Mouse (Mus musculus) intestine, embryonic 16.5 days (tissue): Measurements from ENCODE around the gene Slc9a3r1. TPM values are rescaled to one million over a fixed set of nuclear protein-coding genes. Genes with fewer than 3 reads are reported as not detected.

Experiments
- ATAC-seq: fragments of 200-750 bp; cut with Nextera tagmentation; 2 replicates; pipeline ENCODE4 v1.8.0; 2017; ENCODE audit warnings: moderate TSS enrichment, moderate library complexity
- H3K27ac ChIP-seq: fragments of 300-500 bp; sonication (generic); 2 replicates; pipeline ENCODE4 v1.5.1; 2014; ENCODE audit warnings: mild to moderate bottlenecking, low read length
- H3K27me3 ChIP-seq: fragments of 300-500 bp; sonication (generic); replicated peaks from 2 replicates; pipeline ENCODE4 v1.6.1; 2014; ENCODE audit warnings: low read length, control low read depth, mixed read lengths; ENCODE audit not compliant: control insufficient read depth, insufficient read depth
- H3K36me3 ChIP-seq: fragments of 300-500 bp; sonication (generic); 2 replicates; pipeline ENCODE4 v1.6.1; 2014; ENCODE audit warnings: low read length, control low read depth; ENCODE audit not compliant: control insufficient read depth, insufficient read depth
- H3K4me1 ChIP-seq: fragments of 300-500 bp; sonication (generic); 2 replicates; pipeline ENCODE4 v1.6.1; 2014; ENCODE audit warnings: low read length, control low read depth, mixed read lengths; ENCODE audit not compliant: control insufficient read depth, insufficient read depth
- H3K4me2 ChIP-seq: fragments of 300-500 bp; sonication (generic); 2 replicates; pipeline ENCODE4 v1.6.1; 2014; ENCODE audit warnings: low read depth, low read length, control low read depth
- H3K4me3 ChIP-seq: fragments of 300-500 bp; sonication (generic); 2 replicates; pipeline ENCODE4 v1.5.1; 2014; ENCODE audit warnings: mild to moderate bottlenecking, low read length
- H3K9ac ChIP-seq: fragments of 300-500 bp; sonication (generic); 2 replicates; pipeline ENCODE4 v1.6.1; 2014; ENCODE audit warnings: low read depth, low read length
- H3K9me3 ChIP-seq: fragments of 300-500 bp; sonication (generic); 2 replicates; pipeline ENCODE4 v1.6.1; 2016; ENCODE audit warnings: low read length, control low read depth; ENCODE audit not compliant: control insufficient read depth
- WGBS: fragments of 180-500 bp; shearing (Covaris S2); extraction: QIAGEN DNeasy Blood & Tissue Kit; methylation state at CpG from one replicate; pipeline ENCODE4 v1.1.7; 2014; 5-methylcytosine and 5-hydroxymethylcytosine counted together
- polyA plus RNA-seq: library from polyadenylated mRNA; unstranded; fragments of >200 nt; fragmentation: Nextera tagmentation; extraction: Ambion mirVana; gene quantifications from 2 replicates; pipeline ENCODE4 v1.2.1, GENCODE M21; 2015

The Slc9a3r1 gene
- polyA plus RNA-seq, 1 experiment from 2014 or later = 380 TPM

DNA sequence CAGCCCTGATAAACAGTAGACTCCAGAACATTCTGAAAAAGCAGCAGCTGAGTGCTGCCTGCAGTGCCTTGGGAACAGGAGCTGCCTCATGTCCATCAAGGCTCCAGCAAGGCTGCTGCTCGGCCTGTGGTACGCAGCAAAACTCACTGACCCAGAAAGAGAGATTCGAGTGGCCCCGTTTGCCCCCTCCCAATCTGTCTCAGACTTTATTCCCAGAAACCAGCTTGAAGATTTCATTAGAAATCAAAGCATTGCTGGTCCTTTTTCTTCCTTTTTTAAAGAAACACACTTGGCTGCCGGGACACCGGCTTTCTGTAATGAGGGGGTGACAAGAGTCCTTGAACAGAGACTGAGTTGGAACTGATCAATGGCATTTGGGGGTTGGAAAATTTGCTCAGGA, 62.2 kb downstream of the Slc9a3r1 start:
- Histone ChIP-seq H3K9me3 (no peaks in the 10 kb centered on the region), H3K27ac (no peak overlapping the region), H3K27me3 (no peaks in the 10 kb centered on the region; the same call in 1 of the 2 replicates), H3K36me3 (no peaks in the 10 kb centered on the region), H3K4me3 (no peak overlapping the region), H3K4me2 (no peak overlapping the region), H3K9ac (no peak overlapping the region), H3K4me1 (peaks cover 16% of the 10 kb centered on the region)
- 87% methylated on average over 6 of the region's 6 CpGs for WGBS
- no peak for ATAC-seq

DNA sequence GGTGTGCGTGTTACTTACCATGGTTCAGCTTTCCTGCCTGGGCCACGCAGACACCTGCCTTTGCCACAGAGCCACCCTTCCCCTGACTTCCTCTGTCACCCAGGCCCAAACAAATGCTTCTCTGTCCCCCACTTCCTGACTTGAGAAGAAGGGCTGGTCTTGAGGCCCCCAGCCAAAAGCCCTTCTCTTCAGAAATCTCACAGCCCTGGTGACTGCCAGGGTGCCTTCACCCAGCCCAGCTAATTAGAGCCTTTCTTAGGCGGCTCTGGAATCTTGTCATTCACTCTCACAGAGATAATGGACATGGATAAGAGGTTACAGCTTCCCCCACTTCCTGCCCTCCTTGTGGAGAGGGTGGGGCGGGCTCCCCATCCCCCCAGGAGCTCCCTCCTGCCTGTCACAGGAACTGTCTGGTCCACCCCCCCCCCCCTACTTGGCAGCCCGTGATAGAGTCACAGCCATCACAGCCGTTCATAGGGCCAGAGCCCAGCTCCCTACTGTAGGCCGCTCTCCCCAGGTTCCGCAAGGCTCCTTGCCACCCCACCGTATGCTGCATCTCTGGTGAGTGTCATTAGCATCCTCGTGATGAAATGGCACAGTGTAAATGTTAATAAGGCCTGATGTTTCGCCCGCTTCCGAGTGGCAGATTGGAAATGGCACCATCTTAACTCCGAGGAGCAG, 63.8 kb downstream of the Slc9a3r1 start:
- no peaks in the 10 kb centered on the region for H3K36me3 ChIP-seq
- no peak overlapping the region for H3K4me3 ChIP-seq
- no peak overlapping the region for H3K27ac ChIP-seq
- 62% methylated on average over 14 of the region's 14 CpGs for whole genome bisulfite sequencing
- H3K4me2 ChIP-seq = no peak overlapping the region
- ATAC-seq = no peak
- H3K9ac ChIP-seq = no peak overlapping the region
- no peaks in the 10 kb centered on the region for H3K9me3 ChIP-seq
- H3K4me1 ChIP-seq = peaks cover 24% of the 10 kb centered on the region
- H3K27me3 ChIP-seq = no peaks in the 10 kb centered on the region

DNA sequence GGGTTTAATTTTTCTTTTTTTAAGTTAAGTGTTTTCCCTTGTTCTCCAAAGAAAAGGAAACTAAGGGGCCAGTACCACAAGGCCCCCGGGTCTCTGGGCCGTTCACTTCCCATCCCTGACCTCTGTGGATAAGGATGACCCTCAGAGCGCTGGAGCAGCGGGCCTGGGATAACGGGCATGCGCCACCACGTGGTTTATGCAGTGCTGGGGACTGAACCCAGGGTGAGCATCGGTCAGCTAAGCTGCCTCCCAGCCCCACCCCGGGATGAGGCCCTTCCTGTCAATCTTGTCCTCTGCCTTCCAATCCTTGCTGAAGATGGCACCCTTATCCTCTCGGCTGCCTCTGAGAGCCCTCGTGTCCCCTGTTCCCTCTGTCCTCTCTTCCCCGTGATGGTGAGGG, 64.5 kb downstream of the Slc9a3r1 start:
- ATAC-seq = no peak
- Histone ChIP-seq H3K27ac (no peak overlapping the region), H3K9me3 (no peaks in the 10 kb centered on the region), H3K4me1 (peaks cover 24% of the 10 kb centered on the region), H3K36me3 (no peaks in the 10 kb centered on the region), H3K27me3 (no peaks in the 10 kb centered on the region), H3K4me3 (no peak overlapping the region), H3K9ac (no peak overlapping the region), H3K4me2 (no peak overlapping the region)
- WGBS = 51% methylated on average over 12 of the region's 12 CpGs

DNA sequence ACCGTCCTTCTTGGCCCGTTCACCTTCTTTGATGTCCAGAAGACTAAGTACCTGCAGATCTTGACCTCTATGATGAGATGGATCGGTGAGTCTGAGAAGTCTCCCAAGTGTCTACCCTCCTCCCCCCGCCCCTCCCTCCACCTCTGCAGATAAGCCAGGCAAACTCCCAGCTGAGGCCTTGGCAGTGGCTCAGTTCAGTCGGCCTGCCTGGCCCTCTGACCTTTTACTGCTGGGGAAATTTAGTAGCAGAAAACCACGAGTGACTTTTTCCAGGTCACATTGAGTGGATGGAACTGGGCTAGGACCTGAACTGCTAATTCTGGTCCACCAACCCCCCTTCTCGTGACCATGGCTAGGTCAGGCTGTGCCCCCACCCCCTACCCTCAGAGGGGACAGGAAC, 65.3 kb downstream of the Slc9a3r1 start:
- Histone ChIP-seq H3K27ac (no peak overlapping the region), H3K9me3 (no peaks in the 10 kb centered on the region), H3K4me1 (peaks cover 22% of the 10 kb centered on the region), H3K36me3 (no peaks in the 10 kb centered on the region), H3K27me3 (no peaks in the 10 kb centered on the region), H3K9ac (no peak overlapping the region), H3K4me3 (no peak overlapping the region), H3K4me2 (no peak overlapping the region)
- no peak for ATAC-seq
- 57% methylated on average over 7 of the region's 7 CpGs for WGBS

DNA sequence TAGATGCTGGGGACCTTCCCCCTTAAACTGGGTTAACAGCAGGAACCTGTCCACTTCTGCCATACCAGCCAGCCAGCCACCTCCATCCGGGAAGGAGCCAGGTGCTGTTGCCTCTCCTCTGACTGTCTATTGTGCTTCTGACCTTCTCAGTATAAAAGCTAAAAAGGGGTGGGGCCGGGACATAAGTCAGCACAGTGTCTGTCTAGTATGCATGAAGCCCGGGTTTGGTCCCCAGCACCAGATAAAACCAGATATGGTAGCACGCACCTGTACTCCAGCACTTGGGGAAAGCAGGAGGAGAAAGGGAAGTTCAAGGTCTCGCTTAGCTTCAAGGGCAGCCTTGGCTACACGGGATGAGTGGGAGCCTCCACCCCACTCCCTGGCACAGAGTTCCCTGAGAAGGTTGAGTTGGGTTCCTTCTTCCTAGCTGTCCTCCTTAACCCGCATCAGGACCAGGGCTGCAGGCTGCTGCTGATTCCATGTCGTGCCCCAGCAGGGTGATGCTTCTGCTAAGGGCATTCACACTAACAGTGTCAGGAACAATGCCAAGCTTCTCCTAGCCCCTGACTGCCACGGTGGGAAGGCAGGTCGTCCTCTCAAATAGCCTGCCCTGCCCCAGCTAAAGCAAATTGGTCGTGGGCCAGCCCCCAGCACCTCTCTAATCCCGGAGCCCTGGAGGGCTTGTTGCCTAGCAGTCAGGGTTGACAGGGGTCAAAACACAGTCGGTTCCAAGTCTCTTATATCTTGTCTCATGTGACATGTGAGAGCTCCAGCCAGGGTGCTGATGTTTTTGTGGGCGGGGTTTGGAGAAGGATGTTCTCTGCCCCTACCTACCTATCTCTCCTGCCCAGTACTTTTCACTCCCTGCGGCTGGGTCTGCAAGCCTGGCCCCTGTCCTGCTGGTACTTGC, 66.1 kb downstream of the Slc9a3r1 start:
- Histone ChIP-seq H3K27me3 (no peaks in the 10 kb centered on the region), H3K9me3 (no peaks in the 10 kb centered on the region), H3K4me1 (peaks cover 22% of the 10 kb centered on the region), H3K9ac (no peak overlapping the region), H3K4me2 (no peak overlapping the region), H3K36me3 (no peaks in the 10 kb centered on the region), H3K4me3 (no peak overlapping the region), H3K27ac (no peak overlapping the region)
- 57% methylated on average over 15 of the region's 15 CpGs for WGBS
- ATAC-seq = no peak

Other genes with a start within 250 kb of the Slc9a3r1 start
- 0.23 and 0.33 TPM in 2 replicates for gene Cd300lb, start 229.0 kb upstream of the Slc9a3r1 start, polyA plus RNA-seq
- not detected in 2 replicates for gene Cd300c, start 194.2 kb upstream of the Slc9a3r1 start, polyA plus RNA-seq
- gene Cd300ld, start 173.4 kb upstream of the Slc9a3r1 start, polyA plus RNA-seq = 0.16 and 0.22 TPM in 2 replicates
- 2.2 and 3.5 TPM in 2 replicates for gene Cd300c2, start 161.5 kb upstream of the Slc9a3r1 start, polyA plus RNA-seq
- not detected in 2 replicates for gene Cd300ld2, start 147.1 kb upstream of the Slc9a3r1 start, polyA plus RNA-seq
- not detected in 2 replicates for gene Cd300ld4, start 136.3 kb upstream of the Slc9a3r1 start, polyA plus RNA-seq
- not detected in 2 replicates for gene Cd300ld5, start 125.6 kb upstream of the Slc9a3r1 start, polyA plus RNA-seq
- not detected in 2 replicates for gene Cd300ld3, start 114.9 kb upstream of the Slc9a3r1 start, polyA plus RNA-seq
- 0.12 and 0.42 TPM in 2 replicates for gene Cd300e, start 101.2 kb upstream of the Slc9a3r1 start, polyA plus RNA-seq
- 4.0 and 4.2 TPM in 2 replicates for gene Rab37, start 71.9 kb upstream of the Slc9a3r1 start, polyA plus RNA-seq
- 1.2 and 1.6 TPM in 2 replicates for gene Cd300lf, start 29.3 kb upstream of the Slc9a3r1 start, polyA plus RNA-seq
- 11.6 and 13.2 TPM in 2 replicates for gene Tmem104, start 24.1 kb downstream of the Slc9a3r1 start, polyA plus RNA-seq
- 24.9 and 26.5 TPM in 2 replicates for gene Nat9, start 24.5 kb downstream of the Slc9a3r1 start, polyA plus RNA-seq
- gene Grin2c, start 103.9 kb downstream of the Slc9a3r1 start, polyA plus RNA-seq = 0.06 TPM in 1 of 2 replicates, not detected in the other
- gene Fdxr, start 113.7 kb downstream of the Slc9a3r1 start, polyA plus RNA-seq = 21.7 and 22.9 TPM in 2 replicates
- 1.2 and 1.5 TPM in 2 replicates for gene Fads6, start 134.3 kb downstream of the Slc9a3r1 start, polyA plus RNA-seq
- 0.11 TPM in 1 of 2 replicates, not detected in the other for gene Otop2, start 143.8 kb downstream of the Slc9a3r1 start, polyA plus RNA-seq
- 0.06 and 0.11 TPM in 2 replicates for gene Ush1g, start 158.7 kb downstream of the Slc9a3r1 start, polyA plus RNA-seq
- gene Otop3, start 171.4 kb downstream of the Slc9a3r1 start, polyA plus RNA-seq = 1.5 and 2.1 TPM in 2 replicates
- gene Hid1, start 204.4 kb downstream of the Slc9a3r1 start, polyA plus RNA-seq = 20.5 and 22.0 TPM in 2 replicates
- gene Cdr2l, start 218.6 kb downstream of the Slc9a3r1 start, polyA plus RNA-seq = 4.6 and 5.1 TPM in 2 replicates
- 180 and 194 TPM in 2 replicates for gene Mrpl58, start 240.4 kb downstream of the Slc9a3r1 start, polyA plus RNA-seq